Mouse (Mus musculus): ENCODE measurements around the gene D430041D05Rik. TPM values are rescaled to one million over a fixed set of nuclear protein-coding genes. Genes with fewer than 3 reads are reported as not detected.

Gene D430041D05Rik
- polyA plus RNA-seq, 1 experiment, result not detected

- Histone ChIP-seq H3K4me3 (ENCODE audit: insufficient read depth, low read length) (no peak overlapping the region), H3K27ac (ENCODE audit: insufficient read depth, low read depth, low read length) (no peak overlapping the region)
- no peak for TF ChIP-seq POLR2A (IDR thresholded peaks at IDR 0.05; ENCODE audit: borderline replicate concordance, low read depth, low read length)
- no peak for TF ChIP-seq CTCF (IDR thresholded peaks at IDR 0.05; ENCODE audit: low read depth, low read length)
Measured at GRCm38 (mm10) chr2:104436226-104436625, 25.4 kb upstream of the D430041D05Rik start.

GRCm38 (mm10) chr2:104431067-104431466 lies 20.3 kb upstream of the D430041D05Rik start:
- H3K4me1 ChIP-seq (ENCODE audit: control insufficient read depth, insufficient read depth, low read length), result no peaks in the 10 kb centered on the region
- TF ChIP-seq CTCF (IDR thresholded peaks at IDR 0.05; ENCODE audit: low read depth, low read length), result no peak
- TF ChIP-seq POLR2A (IDR thresholded peaks at IDR 0.05; ENCODE audit: borderline replicate concordance, low read depth, low read length), result no peak
- H3K4me3 ChIP-seq (ENCODE audit: insufficient read depth, low read length), result no peak overlapping the region
- H3K27ac ChIP-seq (ENCODE audit: insufficient read depth, low read depth, low read length), result no peak overlapping the region

More at GRCm38 (mm10) chr2:104436226-104436625, 25.4 kb upstream of the D430041D05Rik start:
- no peaks in the 10 kb centered on the region for H3K4me1 ChIP-seq (ENCODE audit: control insufficient read depth, insufficient read depth, low read length)

- Histone ChIP-seq H3K4me1 (ENCODE audit: control insufficient read depth, insufficient read depth, low read length) (no peaks in the 10 kb centered on the region), H3K4me3 (ENCODE audit: insufficient read depth, low read length) (no peak overlapping the region), H3K27ac (ENCODE audit: insufficient read depth, low read depth, low read length) (no peak overlapping the region)
- TF ChIP-seq CTCF (IDR thresholded peaks at IDR 0.05; ENCODE audit: low read depth, low read length) (no peak), POLR2A (IDR thresholded peaks at IDR 0.05; ENCODE audit: borderline replicate concordance, low read depth, low read length) (no peak)
Measured at GRCm38 (mm10) chr2:104430566-104430965, 19.8 kb upstream of the D430041D05Rik start.

DNA sequence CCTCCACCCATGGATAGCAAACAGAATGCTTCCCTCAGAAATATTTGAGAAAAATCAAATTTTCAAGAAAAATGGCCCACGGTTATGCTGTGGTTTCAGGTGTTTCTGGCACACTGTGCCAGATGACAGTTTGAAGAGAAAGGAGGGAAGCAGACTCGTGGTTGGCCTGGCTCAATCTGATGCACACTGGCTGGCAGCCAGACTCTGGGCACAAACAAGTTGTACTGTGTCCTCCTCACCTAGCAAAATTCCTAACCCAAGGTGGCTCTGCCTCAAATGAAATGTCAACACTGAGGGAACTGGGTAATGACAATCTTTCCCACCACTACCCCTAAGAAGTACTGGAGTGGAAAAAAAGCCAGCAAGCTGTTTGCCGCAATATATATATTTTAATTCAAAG lies 15.3 kb upstream of the D430041D05Rik start:
- TF ChIP-seq CTCF (IDR thresholded peaks at IDR 0.05; ENCODE audit: low read depth, low read length), result no peak
- TF ChIP-seq POLR2A (IDR thresholded peaks at IDR 0.05; ENCODE audit: borderline replicate concordance, low read depth, low read length), result no peak
- Histone ChIP-seq H3K27ac (ENCODE audit: insufficient read depth, low read depth, low read length) (no peak overlapping the region), H3K4me3 (ENCODE audit: insufficient read depth, low read length) (no peak overlapping the region), H3K4me1 (ENCODE audit: control insufficient read depth, insufficient read depth, low read length) (no peaks in the 10 kb centered on the region)

- Histone ChIP-seq H3K4me3 (ENCODE audit: insufficient read depth, low read length) (no peak overlapping the region), H3K4me1 (ENCODE audit: control insufficient read depth, insufficient read depth, low read length) (no peaks in the 10 kb centered on the region), H3K27ac (ENCODE audit: insufficient read depth, low read depth, low read length) (no peak overlapping the region)
- TF ChIP-seq CTCF (IDR thresholded peaks at IDR 0.05; ENCODE audit: low read depth, low read length) (no peak), POLR2A (IDR thresholded peaks at IDR 0.05; ENCODE audit: borderline replicate concordance, low read depth, low read length) (no peak)
Measured at GRCm38 (mm10) chr2:104422230-104422629, 11.4 kb upstream of the D430041D05Rik start.

- no peak overlapping the region for H3K4me3 ChIP-seq (ENCODE audit: insufficient read depth, low read length)
- no peak for TF ChIP-seq POLR2A (IDR thresholded peaks at IDR 0.05; ENCODE audit: borderline replicate concordance, low read depth, low read length)
- TF ChIP-seq CTCF (IDR thresholded peaks at IDR 0.05; ENCODE audit: low read depth, low read length), result no peak
- no peak overlapping the region for H3K27ac ChIP-seq (ENCODE audit: insufficient read depth, low read depth, low read length)
- H3K4me1 ChIP-seq (ENCODE audit: control insufficient read depth, insufficient read depth, low read length), result no peaks in the 10 kb centered on the region
Measured at GRCm38 (mm10) chr2:104420805-104421204, 10.0 kb upstream of the D430041D05Rik start.

GRCm38 (mm10) chr2:104419999-104420398 lies 9.2 kb upstream of the D430041D05Rik start:
- TF ChIP-seq CTCF (IDR thresholded peaks at IDR 0.05; ENCODE audit: low read depth, low read length), result no peak
- TF ChIP-seq POLR2A (IDR thresholded peaks at IDR 0.05; ENCODE audit: borderline replicate concordance, low read depth, low read length), result no peak
- H3K4me1 ChIP-seq (ENCODE audit: control insufficient read depth, insufficient read depth, low read length), result no peaks in the 10 kb centered on the region
- H3K4me3 ChIP-seq (ENCODE audit: insufficient read depth, low read length), result no peak overlapping the region
- H3K27ac ChIP-seq (ENCODE audit: insufficient read depth, low read depth, low read length), result no peak overlapping the region

GRCm38 (mm10) chr2:104419411-104419810 lies 8.6 kb upstream of the D430041D05Rik start:
- TF ChIP-seq CTCF (IDR thresholded peaks at IDR 0.05; ENCODE audit: low read depth, low read length) (no peak), POLR2A (IDR thresholded peaks at IDR 0.05; ENCODE audit: borderline replicate concordance, low read depth, low read length) (no peak)
- H3K4me1 ChIP-seq (ENCODE audit: control insufficient read depth, insufficient read depth, low read length), result no peaks in the 10 kb centered on the region
- no peak overlapping the region for H3K4me3 ChIP-seq (ENCODE audit: insufficient read depth, low read length)
- H3K27ac ChIP-seq (ENCODE audit: insufficient read depth, low read depth, low read length), result no peak overlapping the region

- no peak for TF ChIP-seq POLR2A (IDR thresholded peaks at IDR 0.05; ENCODE audit: borderline replicate concordance, low read depth, low read length)
- TF ChIP-seq CTCF (IDR thresholded peaks at IDR 0.05; ENCODE audit: low read depth, low read length), result no peak
- H3K4me1 ChIP-seq (ENCODE audit: control insufficient read depth, insufficient read depth, low read length), result no peaks in the 10 kb centered on the region
- no peak overlapping the region for H3K4me3 ChIP-seq (ENCODE audit: insufficient read depth, low read length)
- H3K27ac ChIP-seq (ENCODE audit: insufficient read depth, low read depth, low read length), result no peak overlapping the region
Measured at GRCm38 (mm10) chr2:104413011-104413410, 2.2 kb upstream of the D430041D05Rik start.

- Histone ChIP-seq H3K4me3 (ENCODE audit: insufficient read depth, low read length) (no peak overlapping the region), H3K4me1 (ENCODE audit: control insufficient read depth, insufficient read depth, low read length) (no peaks in the 10 kb centered on the region), H3K27ac (ENCODE audit: insufficient read depth, low read depth, low read length) (no peak overlapping the region)
- TF ChIP-seq CTCF (IDR thresholded peaks at IDR 0.05; ENCODE audit: low read depth, low read length) (no peak), POLR2A (IDR thresholded peaks at IDR 0.05; ENCODE audit: borderline replicate concordance, low read depth, low read length) (no peak)
Measured at GRCm38 (mm10) chr2:104412496-104412895, 1.7 kb upstream of the D430041D05Rik start.

GRCm38 (mm10) chr2:104411806-104412205 lies 993 bp upstream of the D430041D05Rik start:
- no peak overlapping the region for H3K27ac ChIP-seq (ENCODE audit: insufficient read depth, low read depth, low read length)
- no peak overlapping the region for H3K4me3 ChIP-seq (ENCODE audit: insufficient read depth, low read length)
- H3K4me1 ChIP-seq (ENCODE audit: control insufficient read depth, insufficient read depth, low read length), result no peaks in the 10 kb centered on the region
- TF ChIP-seq CTCF (IDR thresholded peaks at IDR 0.05; ENCODE audit: low read depth, low read length) (no peak), POLR2A (IDR thresholded peaks at IDR 0.05; ENCODE audit: borderline replicate concordance, low read depth, low read length) (no peak)
